Mouse (Mus musculus) limb, embryonic 15.5 days (tissue): ENCODE measurements at regions not wholly inside any gene's neighbourhood (a gene's known extent, or its start where the extent isn't known, plus 50 kb on each side); places are given as distances from the start of the nearest gene placed in this dataset.

Source experiments
- ATAC-seq: fragments of 200-750 bp; cut with Nextera tagmentation; 2 replicates; pipeline ENCODE4 v1.8.0; 2017; ENCODE audit warnings: low read depth, moderate TSS enrichment; ENCODE audit not compliant: insufficient number of reproducible peaks, low FRiP score, low TSS enrichment
- H3K27ac ChIP-seq: fragments of 300-500 bp; sonication (generic); 2 replicates; pipeline ENCODE4 v1.5.1; 2015; ENCODE audit warnings: moderate library complexity, mild to moderate bottlenecking, inconsistent platforms
- H3K27me3 ChIP-seq: fragments of 300-500 bp; sonication (generic); 2 replicates; pipeline ENCODE4 v1.6.1; 2015; ENCODE audit warnings: inconsistent platforms
- H3K36me3 ChIP-seq: fragments of 300-500 bp; sonication (generic); 2 replicates; pipeline ENCODE4 v1.6.1; 2015; ENCODE audit warnings: inconsistent platforms
- H3K4me1 ChIP-seq: fragments of 300-500 bp; sonication (generic); 2 replicates; pipeline ENCODE4 v1.6.1; 2015; ENCODE audit warnings: inconsistent platforms
- H3K4me2 ChIP-seq: fragments of 300-500 bp; sonication (generic); 2 replicates; pipeline ENCODE4 v1.6.1; 2015; ENCODE audit warnings: mild to moderate bottlenecking, inconsistent platforms
- H3K4me3 ChIP-seq: fragments of 300-500 bp; sonication (generic); 2 replicates; pipeline ENCODE4 v1.5.1; 2015; ENCODE audit warnings: mild to moderate bottlenecking, inconsistent platforms
- H3K9ac ChIP-seq: fragments of 300-500 bp; sonication (generic); 2 replicates; pipeline ENCODE4 v1.6.1; 2015; ENCODE audit warnings: inconsistent platforms
- H3K9me3 ChIP-seq: fragments of 300-500 bp; sonication (generic); 2 replicates; pipeline ENCODE4 v1.6.1; 2016; ENCODE audit warnings: inconsistent platforms
- WGBS: fragments of 180-500 bp; shearing (Covaris S2); methylation state at CpG from one replicate; pipeline ENCODE4 v1.1.7; 2015; 5-methylcytosine and 5-hydroxymethylcytosine counted together

GRCm38 (mm10) chr4:56251766-56252165, 488.1 kb upstream of the Gm26657 start:
- H3K4me2 ChIP-seq: no peak overlapping the region
- no peak overlapping the region for H3K4me3 ChIP-seq
- H3K36me3 ChIP-seq: no peaks in the 10 kb centered on the region
- H3K27me3 ChIP-seq: no peaks in the 10 kb centered on the region
- no peak overlapping the region for H3K27ac ChIP-seq
- no peak overlapping the region for H3K9ac ChIP-seq
- H3K9me3 ChIP-seq: no peaks in the 10 kb centered on the region
- no peak for ATAC-seq
- H3K4me1 ChIP-seq: no peaks in the 10 kb centered on the region
- WGBS: 81% methylated on average over 2 of the region's 2 CpGs

GRCm38 (mm10) chr4:56250611-56251010, 489.3 kb upstream of the Gm26657 start:
- ATAC-seq: no peak
- no peaks in the 10 kb centered on the region for H3K4me1 ChIP-seq
- no peak overlapping the region for H3K27ac ChIP-seq
- H3K9ac ChIP-seq: no peak overlapping the region
- no peak overlapping the region for H3K4me3 ChIP-seq
- no peaks in the 10 kb centered on the region for H3K9me3 ChIP-seq
- 81% methylated on average over 2 of the region's 2 CpGs for WGBS
- no peak overlapping the region for H3K4me2 ChIP-seq
- H3K27me3 ChIP-seq: no peaks in the 10 kb centered on the region
- H3K36me3 ChIP-seq: no peaks in the 10 kb centered on the region

GRCm38 (mm10) chr4:56243863-56244262, 496.0 kb upstream of the Gm26657 start:
- H3K36me3 ChIP-seq: no peaks in the 10 kb centered on the region
- no peak overlapping the region for H3K27ac ChIP-seq
- no peak overlapping the region for H3K4me3 ChIP-seq
- no peak overlapping the region for H3K4me2 ChIP-seq
- no peak overlapping the region for H3K9ac ChIP-seq
- no peaks in the 10 kb centered on the region for H3K9me3 ChIP-seq
- WGBS: 31% methylated on average over 6 of the region's 6 CpGs
- H3K4me1 ChIP-seq: peaks cover 10% of the 10 kb centered on the region; the same call in 1 of the 2 replicates
- ATAC-seq: 0 out of 2 replicates have a peak, but pooled peaks have one; percentile 44
- no peaks in the 10 kb centered on the region for H3K27me3 ChIP-seq

- H3K27ac ChIP-seq: peak overlapping the region; percentile 54
- no peak overlapping the region for H3K4me3 ChIP-seq
- ATAC-seq: peak; percentile 52; the same call in 1 of the 2 replicates
- no peak overlapping the region for H3K4me2 ChIP-seq
- H3K4me1 ChIP-seq: peaks cover 6% of the 10 kb centered on the region; the same call in 1 of the 2 replicates
- H3K9ac ChIP-seq: no peak overlapping the region
- 38% methylated on average over 4 of the region's 4 CpGs for WGBS
- H3K27me3 ChIP-seq: no peaks in the 10 kb centered on the region
- H3K9me3 ChIP-seq: no peaks in the 10 kb centered on the region
- H3K36me3 ChIP-seq: no peaks in the 10 kb centered on the region
Measured at GRCm38 (mm10) chr4:56238496-56239488, 501.1 kb upstream of the Gm26657 start.

GRCm38 (mm10) chr4:56231414-56231813, 508.5 kb upstream of the Gm26657 start:
- Histone ChIP-seq H3K9me3 (no peaks in the 10 kb centered on the region), H3K4me3 (no peak overlapping the region), H3K4me1 (no peaks in the 10 kb centered on the region), H3K27me3 (no peaks in the 10 kb centered on the region), H3K36me3 (no peaks in the 10 kb centered on the region), H3K27ac (no peak overlapping the region), H3K4me2 (no peak overlapping the region), H3K9ac (no peak overlapping the region)
- WGBS: 60% methylated on average over 7 of the region's 7 CpGs
- ATAC-seq: no peak

- Histone ChIP-seq H3K4me1 (no peaks in the 10 kb centered on the region), H3K27me3 (no peaks in the 10 kb centered on the region), H3K4me3 (no peak overlapping the region), H3K4me2 (no peak overlapping the region), H3K9ac (no peak overlapping the region), H3K36me3 (no peaks in the 10 kb centered on the region), H3K9me3 (no peaks in the 10 kb centered on the region), H3K27ac (no peak overlapping the region)
- no peak for ATAC-seq
- WGBS: 32% methylated on average over 1 of the region's 1 CpGs
Measured at GRCm38 (mm10) chr4:56230451-56230850, 509.4 kb upstream of the Gm26657 start.

- Histone ChIP-seq H3K36me3 (no peaks in the 10 kb centered on the region), H3K4me1 (peaks cover 8% of the 10 kb centered on the region), H3K27ac (no peak overlapping the region), H3K9ac (no peak overlapping the region), H3K27me3 (no peaks in the 10 kb centered on the region), H3K9me3 (no peaks in the 10 kb centered on the region), H3K4me3 (no peak overlapping the region), H3K4me2 (no peak overlapping the region)
- 81% methylated on average over 1 of the region's 1 CpGs for WGBS
- ATAC-seq: no peak
Measured at GRCm38 (mm10) chr4:56226493-56226892, 513.4 kb upstream of the Gm26657 start.

GRCm38 (mm10) chr4:56224542-56224941, 515.3 kb upstream of the Gm26657 start:
- H3K27me3 ChIP-seq: no peaks in the 10 kb centered on the region
- no peak overlapping the region for H3K4me3 ChIP-seq
- WGBS: 57% methylated on average over 3 of the region's 3 CpGs
- no peaks in the 10 kb centered on the region for H3K36me3 ChIP-seq
- no peak overlapping the region for H3K9ac ChIP-seq
- no peak for ATAC-seq
- peaks cover 13% of the 10 kb centered on the region for H3K4me1 ChIP-seq
- no peak overlapping the region for H3K4me2 ChIP-seq
- no peak overlapping the region for H3K27ac ChIP-seq
- no peaks in the 10 kb centered on the region for H3K9me3 ChIP-seq

GRCm38 (mm10) chr4:56222023-56222776, 517.7 kb upstream of the Gm26657 start:
- Histone ChIP-seq H3K27me3 (no peaks in the 10 kb centered on the region), H3K9me3 (no peaks in the 10 kb centered on the region), H3K9ac (no peak overlapping the region), H3K36me3 (no peaks in the 10 kb centered on the region), H3K27ac (peak overlapping the region; percentile 75; the same call in 1 of the 2 replicates), H3K4me1 (peaks cover 13% of the 10 kb centered on the region), H3K4me2 (no peak overlapping the region), H3K4me3 (0 out of 2 replicates have a peak overlapping the region, but pooled peaks have one; percentile 3)
- ATAC-seq: 0 out of 2 replicates have a peak, but pooled peaks have one; percentile 48
- WGBS: 24% methylated on average over 8 of the region's 8 CpGs

GRCm38 (mm10) chr4:56220531-56220930, 519.3 kb upstream of the Gm26657 start:
- Histone ChIP-seq H3K27ac (0 out of 2 replicates have a peak overlapping the region, but pooled peaks have one; percentile 44), H3K4me3 (no peak overlapping the region), H3K27me3 (no peaks in the 10 kb centered on the region), H3K4me1 (peaks cover 13% of the 10 kb centered on the region), H3K4me2 (no peak overlapping the region), H3K36me3 (no peaks in the 10 kb centered on the region), H3K9ac (no peak overlapping the region), H3K9me3 (no peaks in the 10 kb centered on the region)
- 66% methylated on average over 8 of the region's 8 CpGs for WGBS
- ATAC-seq: no peak

- no peak overlapping the region for H3K27ac ChIP-seq
- H3K36me3 ChIP-seq: no peaks in the 10 kb centered on the region
- H3K9ac ChIP-seq: no peak overlapping the region
- H3K4me1 ChIP-seq: peaks cover 9% of the 10 kb centered on the region; the same call in 1 of the 2 replicates
- no peaks in the 10 kb centered on the region for H3K9me3 ChIP-seq
- WGBS: 98% methylated on average over 2 of the region's 2 CpGs
- no peak overlapping the region for H3K4me2 ChIP-seq
- H3K27me3 ChIP-seq: no peaks in the 10 kb centered on the region
- no peak for ATAC-seq
- no peak overlapping the region for H3K4me3 ChIP-seq
Measured at GRCm38 (mm10) chr4:56209499-56209898, 530.4 kb upstream of the Gm26657 start.

GRCm38 (mm10) chr4:56207726-56208125, 532.1 kb upstream of the Gm26657 start:
- H3K4me3 ChIP-seq: no peak overlapping the region
- H3K9me3 ChIP-seq: no peaks in the 10 kb centered on the region
- ATAC-seq: no peak
- no peak overlapping the region for H3K9ac ChIP-seq
- no peak overlapping the region for H3K4me2 ChIP-seq
- H3K36me3 ChIP-seq: no peaks in the 10 kb centered on the region
- WGBS: 51% methylated on average over 5 of the region's 5 CpGs
- peaks cover 9% of the 10 kb centered on the region; the same call in 1 of the 2 replicates for H3K4me1 ChIP-seq
- H3K27ac ChIP-seq: no peak overlapping the region
- no peaks in the 10 kb centered on the region for H3K27me3 ChIP-seq
